Mouse (Mus musculus) NIH3T3 (cell line): ENCODE results near the gene Cmtm7.
"Not testable (repeated sequence)": the region's sequence is repeated elsewhere in the genome, so short reads cannot be mapped to it uniquely, and the experiment has no call there.

Experiments used
- DNase-seq: peaks from one replicate; pipeline ENCODE4 v3.0.0-alpha.2; 2012; ENCODE audit warnings: low read depth

The Cmtm7 gene

DNA sequence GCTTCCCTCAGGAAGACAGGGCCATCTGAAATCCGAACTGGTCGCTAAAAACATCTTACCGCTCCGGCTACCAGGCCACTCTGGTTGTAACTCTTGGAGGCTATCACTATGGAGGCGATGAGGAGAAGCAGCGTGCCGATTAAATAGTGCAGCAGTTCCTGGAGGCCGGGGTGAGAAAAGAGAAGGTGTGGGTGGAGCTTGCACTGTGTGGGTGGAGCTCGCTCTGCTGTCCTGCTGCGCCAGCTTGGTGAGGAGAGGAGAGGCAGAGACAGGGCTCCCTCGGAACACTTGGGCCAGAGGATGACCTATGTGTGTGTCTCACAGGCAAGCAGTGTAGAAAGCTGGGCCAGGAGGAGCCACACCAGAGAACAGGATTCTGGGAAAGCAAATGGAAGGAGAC lies 19.8 kb downstream of the Cmtm7 start:
- no peak for DNase-seq

DNA sequence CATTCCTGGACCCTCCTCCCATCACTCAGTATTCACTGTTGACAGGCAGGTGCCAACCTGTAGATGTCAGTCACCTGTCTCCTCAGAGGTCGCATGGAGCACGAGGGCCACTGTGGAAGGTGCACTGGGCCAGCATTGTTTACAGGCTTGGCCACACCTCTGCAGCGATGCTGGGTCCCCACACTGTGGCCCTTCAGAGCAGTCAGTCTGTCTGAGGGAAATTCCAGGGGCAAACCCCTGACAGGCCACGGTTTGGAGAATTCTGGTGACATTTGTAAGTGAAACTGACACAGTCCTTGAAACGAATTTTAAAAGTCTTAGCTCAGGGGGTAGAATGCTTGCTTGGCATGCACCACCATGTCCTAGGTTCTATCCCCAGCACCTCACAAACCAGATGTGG lies 21.3 kb downstream of the Cmtm7 start:
- DNase-seq, result no peak

DNA sequence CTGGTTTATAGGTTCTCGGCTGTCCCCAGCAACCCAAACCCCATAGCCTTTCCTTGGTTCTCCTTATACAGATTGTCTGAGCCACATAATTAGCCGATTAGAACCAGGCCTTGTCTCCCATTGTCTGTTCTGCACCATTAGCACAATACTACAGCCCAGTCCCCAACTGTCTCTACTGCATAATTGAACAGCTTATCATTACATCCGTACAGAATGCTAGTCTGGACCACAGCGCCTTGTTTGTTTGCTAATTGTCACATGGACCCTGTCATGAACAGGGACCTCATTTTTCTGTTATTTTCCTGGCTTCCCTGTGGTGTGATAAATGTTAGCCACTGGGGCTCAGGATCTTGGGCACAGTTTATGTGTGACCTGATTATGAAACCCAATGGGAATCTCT lies 21.8 kb downstream of the Cmtm7 start:
- no peak for DNase-seq

- no peak for DNase-seq
These were observed 22.9 kb downstream of the Cmtm7 start for GRCm38 (mm10) chr9:114758801-114759200.

DNA sequence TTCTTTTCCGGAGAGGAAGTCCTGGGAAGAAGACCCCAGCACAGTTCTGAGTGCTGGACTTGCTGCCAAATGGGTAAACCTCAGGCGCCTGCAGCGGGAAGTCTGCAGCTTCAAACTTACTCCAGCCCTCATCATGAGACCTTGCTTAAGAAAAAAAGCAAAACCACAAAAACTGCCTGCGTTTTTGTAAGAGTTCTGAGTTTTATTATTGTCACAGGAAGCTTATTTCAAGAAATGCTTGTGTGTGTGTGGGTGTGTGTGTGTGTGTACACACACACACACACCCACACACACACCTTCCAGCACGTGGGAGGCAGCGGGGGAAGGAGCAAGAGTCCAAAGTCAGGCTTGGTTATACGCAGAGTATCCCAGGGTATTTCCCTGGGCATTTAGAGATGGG lies 23.4 kb downstream of the Cmtm7 start:
- DNase-seq, result no peak

- peak; percentile 95 for DNase-seq
These were observed 28.7 kb downstream of the Cmtm7 start for GRCm38 (mm10) chr9:114752863-114753484.

- no peak for DNase-seq
These were observed 29.3 kb downstream of the Cmtm7 start for GRCm38 (mm10) chr9:114752311-114752710.

DNA sequence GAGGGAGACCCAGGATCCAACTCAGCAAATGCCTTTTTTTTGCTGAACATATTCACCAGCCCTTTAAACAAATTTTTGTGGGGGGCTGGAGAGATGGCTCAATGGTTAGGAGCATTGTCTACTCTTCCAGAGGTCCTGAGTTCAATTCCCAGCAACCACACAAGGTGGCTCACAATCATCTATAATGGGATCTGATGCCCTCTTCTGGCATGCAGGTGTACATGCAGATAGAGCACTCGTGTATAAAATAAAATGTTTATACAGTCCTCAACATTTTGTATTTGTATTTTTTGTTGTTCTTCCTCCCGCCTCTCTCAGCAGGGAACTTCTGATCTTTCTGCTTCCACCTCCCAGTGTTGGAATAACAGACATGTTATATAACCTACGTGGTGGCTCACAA lies 30.1 kb downstream of the Cmtm7 start:
- no peak for DNase-seq

DNA sequence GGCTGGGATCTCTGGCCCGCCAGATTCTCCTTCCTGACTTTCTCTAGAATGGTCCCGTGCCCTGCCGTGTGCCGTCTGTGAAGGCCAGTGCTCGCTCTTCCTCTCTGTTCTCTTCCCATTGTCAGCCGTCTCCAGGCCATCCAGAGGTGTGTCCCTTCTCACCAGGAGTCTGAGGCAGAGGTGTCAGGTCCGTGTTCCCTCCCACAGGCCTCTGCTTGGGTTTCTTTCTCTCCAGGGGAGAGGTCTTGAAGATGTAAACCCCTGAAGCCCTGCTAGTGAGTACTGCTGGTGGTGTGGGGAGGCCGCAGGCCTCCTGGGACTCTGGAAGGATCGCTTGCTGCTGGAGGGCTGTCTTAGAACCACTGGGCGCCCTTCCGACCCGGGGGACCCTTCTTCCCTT lies 34.2 kb downstream of the Cmtm7 start:
- no peak for DNase-seq

DNA sequence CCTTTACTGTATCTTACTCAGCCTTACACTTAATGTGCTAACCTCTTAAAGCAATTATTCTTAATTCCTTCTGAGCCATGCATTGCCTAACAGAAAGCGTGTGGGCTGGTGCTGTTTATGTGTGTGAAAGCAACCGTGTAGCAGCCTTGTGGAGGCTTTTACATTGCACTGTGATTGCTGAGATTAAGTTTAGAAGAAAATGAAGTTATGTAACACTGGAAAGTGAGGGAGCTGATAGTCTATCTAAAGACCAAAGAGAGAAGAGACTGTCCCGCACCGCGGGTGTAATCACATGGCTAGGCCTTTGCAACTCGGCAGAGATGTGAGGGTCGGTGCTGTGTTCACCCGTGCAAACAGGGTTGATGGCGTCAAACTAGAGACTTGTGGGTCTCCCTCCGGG lies 34.6 kb downstream of the Cmtm7 start:
- no peak for DNase-seq

DNA sequence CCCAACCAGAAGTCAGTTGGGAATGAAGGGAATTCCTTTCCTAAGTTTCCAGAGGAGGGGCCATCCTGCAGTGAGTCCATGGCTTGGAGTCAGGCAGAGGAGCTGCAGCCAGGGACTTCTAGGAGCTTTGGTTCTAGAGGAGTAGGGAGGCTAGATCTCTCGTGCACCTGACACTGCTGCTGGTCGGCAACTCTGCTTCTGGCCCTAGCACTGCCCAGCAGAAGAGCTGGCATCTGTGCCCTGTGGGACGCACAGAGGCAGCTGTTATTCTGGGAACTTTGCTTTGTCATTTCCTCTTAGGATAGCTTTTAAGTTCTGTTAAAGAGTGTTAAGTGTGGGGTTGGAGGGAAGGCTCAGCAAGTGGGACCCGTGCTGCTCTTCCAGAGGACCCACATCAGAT lies 36.0 kb downstream of the Cmtm7 start:
- DNase-seq, result no peak

GRCm38 (mm10) chr9:114745163-114745562 lies 36.5 kb downstream of the Cmtm7 start:
- no peak for DNase-seq

DNA sequence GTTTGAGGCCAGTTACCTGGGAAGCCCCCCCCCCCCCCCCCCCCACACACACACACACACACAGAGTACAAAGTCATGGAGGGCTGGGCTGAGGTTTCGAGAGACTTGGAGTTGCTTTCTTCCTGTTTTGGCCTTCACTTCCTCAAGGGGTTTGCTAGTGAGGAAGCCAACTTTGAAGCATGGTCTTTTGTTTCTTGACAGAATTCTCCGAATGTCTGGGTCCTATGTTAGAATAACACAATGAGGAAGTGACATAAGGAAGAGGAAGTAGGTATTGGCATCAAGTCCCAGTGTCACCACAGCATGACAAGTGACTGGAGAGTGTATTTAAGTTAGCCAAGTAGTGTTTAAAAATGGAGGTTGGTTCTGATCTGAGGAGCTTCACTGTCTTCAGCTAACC lies 38.9 kb downstream of the Cmtm7 start:
- no peak for DNase-seq

DNA sequence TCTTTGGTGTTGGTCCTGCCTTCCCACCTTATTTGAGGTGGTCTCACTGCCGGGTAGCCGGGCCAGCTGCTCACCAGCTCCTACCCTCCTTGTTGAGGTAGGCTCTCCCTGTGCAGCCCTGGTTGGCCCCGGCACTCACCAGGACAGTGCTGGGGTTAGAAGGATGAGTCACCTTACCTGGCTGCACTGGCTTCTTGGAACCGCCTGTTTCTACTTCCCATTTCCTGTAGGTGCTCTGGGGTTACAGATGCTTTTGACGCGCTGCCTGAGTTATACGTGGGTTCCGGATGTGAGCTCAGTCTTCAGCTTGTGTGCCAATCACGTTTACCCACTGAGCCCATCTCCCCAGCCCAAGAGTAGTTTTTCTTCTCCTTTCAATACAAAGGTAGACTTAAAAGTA lies 41.3 kb downstream of the Cmtm7 start:
- no peak for DNase-seq

- peak; percentile 25 for DNase-seq
These were observed 45.2 kb downstream of the Cmtm7 start for GRCm38 (mm10) chr9:114736442-114736841.

- DNase-seq, result no peak
These were observed 48.4 kb downstream of the Cmtm7 start for GRCm38 (mm10) chr9:114733238-114733637.

- DNase-seq, result no peak
These were observed 49.6 kb downstream of the Cmtm7 start for GRCm38 (mm10) chr9:114731871-114732682.

DNA sequence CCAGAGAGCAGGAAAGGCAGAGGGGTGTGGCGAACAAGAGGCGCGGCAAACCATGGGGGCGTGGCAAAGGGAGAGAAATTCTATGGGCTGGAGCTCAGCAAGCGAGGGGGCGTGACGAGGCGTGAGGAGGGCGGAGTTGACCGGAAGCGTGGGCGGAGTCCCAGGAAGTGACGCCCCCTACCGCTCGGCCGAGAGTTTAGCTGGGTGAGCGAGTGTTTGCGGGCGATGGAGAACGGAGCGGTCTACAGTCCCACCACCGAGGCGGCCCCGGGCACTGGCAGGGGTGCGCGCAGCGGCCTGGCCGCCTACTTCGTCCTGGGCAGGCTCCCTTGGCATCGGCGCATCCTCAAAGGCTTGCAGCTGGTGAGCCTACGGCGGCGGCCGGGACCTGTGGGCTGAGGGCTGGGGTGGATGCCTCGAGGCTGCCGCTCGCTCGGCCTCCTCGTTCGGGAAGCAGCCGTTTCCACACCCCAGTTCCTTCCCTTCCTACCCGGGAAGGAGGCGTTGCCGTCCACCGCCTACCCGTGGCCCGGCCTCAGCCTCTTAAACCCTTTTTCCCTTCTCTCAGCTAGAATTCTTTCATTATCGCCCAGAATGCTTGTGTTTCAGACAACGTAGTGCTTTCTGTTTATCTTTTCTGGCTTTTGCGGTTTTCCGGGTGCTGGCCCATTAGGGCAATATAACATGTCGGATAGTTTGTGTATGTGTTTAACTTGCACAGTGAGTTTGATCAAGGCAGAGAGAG lies 50.5 kb downstream of the Cmtm7 start, which contains the start of gene Cmtm6:
TSS of gene Cmtm6 (plus strand) at position 106 of the 745 bp plus-strand sequence.
- peak; percentile 97 for DNase-seq

DNA sequence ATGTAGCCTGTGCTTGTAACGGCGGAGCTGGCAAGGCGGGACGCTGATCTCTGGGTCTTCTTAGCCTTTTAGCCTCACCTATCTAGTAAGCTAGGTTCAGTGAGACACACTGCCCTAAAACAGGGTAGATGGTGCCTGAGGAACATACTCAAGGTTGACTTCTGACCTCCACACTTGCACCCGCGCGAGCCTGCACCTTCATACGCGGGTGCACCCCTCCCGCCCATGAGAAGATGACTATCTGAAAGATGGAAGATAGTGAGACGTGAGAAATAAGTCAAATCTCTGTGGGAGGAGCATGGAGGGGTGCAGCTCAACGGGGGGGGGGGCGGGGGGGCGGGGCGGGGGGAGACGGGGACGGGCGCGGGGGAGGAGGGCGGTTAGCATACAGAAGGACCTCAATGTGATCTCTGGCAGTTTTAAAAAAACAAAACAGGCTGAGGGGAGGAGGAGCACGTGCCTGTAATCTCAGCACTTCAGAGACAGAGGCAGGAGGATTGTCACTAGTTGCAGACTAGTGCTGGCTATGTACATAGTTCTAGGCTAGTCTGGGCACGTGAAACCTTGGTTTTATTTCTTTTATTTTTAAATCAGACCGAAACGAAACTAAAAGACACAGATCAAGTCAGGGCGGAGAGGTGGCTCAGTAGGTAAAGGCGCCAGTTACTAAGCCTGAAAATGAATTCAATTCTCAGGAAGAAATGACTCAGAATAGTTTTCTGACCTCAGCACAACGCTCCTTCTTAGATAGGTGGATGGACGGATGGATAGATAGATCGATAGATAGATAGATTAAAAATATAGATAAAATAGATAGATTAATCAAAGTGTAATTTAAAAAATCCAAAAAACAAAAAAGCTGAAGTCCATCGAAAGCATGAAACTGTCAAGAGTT lies 51.5 kb downstream of the Cmtm7 start:
- no peak for DNase-seq

DNA sequence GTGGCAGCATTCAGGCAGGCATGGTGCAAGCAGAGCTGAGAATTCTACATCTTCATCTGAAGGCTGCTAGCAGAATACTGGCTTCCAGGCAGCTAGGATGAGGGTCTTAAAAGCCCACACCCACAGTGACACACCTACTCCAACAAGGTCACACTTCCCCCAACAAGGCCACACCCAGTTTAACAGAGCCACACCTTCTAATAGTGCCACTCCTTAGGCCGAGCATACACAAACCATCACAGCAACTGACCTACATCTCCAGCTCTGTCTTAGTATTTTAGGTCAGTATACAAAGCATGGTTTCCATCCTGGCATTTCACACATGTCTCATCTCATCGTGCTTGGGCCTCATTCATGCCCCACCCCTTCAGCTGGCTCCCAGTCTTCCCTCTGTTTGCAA lies 53.2 kb downstream of the Cmtm7 start:
- not testable (repeated sequence) for DNase-seq

DNA sequence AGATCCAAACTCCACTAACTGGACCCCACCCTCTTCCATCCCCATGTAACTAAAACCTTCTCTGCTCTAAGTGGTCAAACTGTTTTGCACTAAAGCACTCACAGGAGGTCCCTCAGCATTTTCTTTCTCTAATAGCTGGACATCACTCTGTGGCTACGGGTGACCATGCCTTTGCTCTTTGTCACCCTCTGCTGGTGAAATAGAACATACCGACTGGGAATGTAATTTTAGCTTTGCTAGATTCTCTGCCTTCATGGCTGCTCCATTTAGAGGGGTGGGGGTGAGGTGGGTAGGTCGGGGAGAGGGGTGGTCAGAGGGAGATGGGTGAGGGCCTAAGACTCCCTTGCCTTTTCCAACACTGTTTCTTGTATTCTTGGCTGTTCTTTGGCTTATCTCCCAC lies 54.3 kb downstream of the Cmtm7 start:
- peak; percentile 80 for DNase-seq
